Mouse (Mus musculus) liver, embryonic 13.5 days (tissue): ENCODE measurements at regions not wholly inside any gene's neighbourhood (a gene's known extent, or its start where the extent isn't known, plus 50 kb on each side); places are given as distances from the start of the nearest gene placed in this dataset.
"Not testable (repeated sequence)": the region's sequence is repeated elsewhere in the genome, so short reads cannot be mapped to it uniquely, and the experiment has no call there.

Source experiments
- ATAC-seq: fragments of 200-750 bp; cut with Nextera tagmentation; 2 replicates; pipeline ENCODE4 v1.8.0; 2017; ENCODE audit warnings: low read depth, mild to moderate bottlenecking, moderate number of reproducible peaks, moderate library complexity
- DNase-seq: peaks from one replicate; pipeline ENCODE4 v3.0.0; 2022
- H3K27ac ChIP-seq: fragments of 300-500 bp; sonication (generic); 2 replicates; pipeline ENCODE4 v1.5.1; 2015; ENCODE audit warnings: moderate library complexity, mild to moderate bottlenecking, inconsistent platforms
- H3K27me3 ChIP-seq: fragments of 300-500 bp; sonication (generic); 2 replicates; pipeline ENCODE4 v1.6.1; 2015; ENCODE audit warnings: mild to moderate bottlenecking, inconsistent platforms
- H3K36me3 ChIP-seq: fragments of 300-500 bp; sonication (generic); 2 replicates; pipeline ENCODE4 v1.6.1; 2015; ENCODE audit warnings: mild to moderate bottlenecking, inconsistent platforms
- H3K4me1 ChIP-seq: fragments of 300-500 bp; sonication (generic); replicated peaks from 2 replicates; pipeline ENCODE4 v1.6.1; 2015; ENCODE audit warnings: inconsistent platforms
- H3K4me2 ChIP-seq: fragments of 300-500 bp; sonication (generic); 2 replicates; pipeline ENCODE4 v1.6.1; 2015; ENCODE audit warnings: inconsistent platforms, mild to moderate bottlenecking, moderate library complexity
- H3K4me3 ChIP-seq: fragments of 300-500 bp; sonication (generic); replicated peaks from 2 replicates; pipeline ENCODE4 v1.5.1; 2015; ENCODE audit warnings: mild to moderate bottlenecking, inconsistent platforms
- H3K9ac ChIP-seq: fragments of 300-500 bp; sonication (generic); 2 replicates; pipeline ENCODE4 v1.6.1; 2015; ENCODE audit warnings: mild to moderate bottlenecking, inconsistent platforms
- H3K9me3 ChIP-seq: fragments of 300-500 bp; sonication (generic); replicated peaks from 2 replicates; pipeline ENCODE4 v1.6.1; 2016; ENCODE audit warnings: inconsistent platforms
- WGBS: fragments of 180-500 bp; shearing (Covaris S2); methylation state at CpG from one replicate; pipeline ENCODE4 v1.1.7; 2015; ENCODE audit not compliant: insufficient replicate concordance; 5-methylcytosine and 5-hydroxymethylcytosine counted together

GRCm38 (mm10) chr2:166281137-166281536, 125.7 kb upstream of the Sulf2 start:
- not testable (repeated sequence) for H3K4me1 ChIP-seq, ATAC-seq, DNase-seq, H3K4me2 ChIP-seq, H3K9ac ChIP-seq, H3K9me3 ChIP-seq, H3K27ac ChIP-seq, H3K36me3 ChIP-seq, H3K27me3 ChIP-seq, H3K4me3 ChIP-seq
- WGBS: no CpG with 5 or more reads among the region's 5 CpGs

GRCm38 (mm10) chr2:166280651-166281127, 125.2 kb upstream of the Sulf2 start:
- no peaks in the 10 kb centered on the region for H3K36me3 ChIP-seq
- H3K9me3 ChIP-seq: no peaks in the 10 kb centered on the region
- no peak overlapping the region for H3K4me3 ChIP-seq
- ATAC-seq (no peak), DNase-seq (no peak)
- no peaks in the 10 kb centered on the region for H3K4me1 ChIP-seq
- 60% methylated on average over 5 of the region's 5 CpGs for WGBS
- no peak overlapping the region for H3K27ac ChIP-seq
- no peak overlapping the region for H3K4me2 ChIP-seq
- no peaks in the 10 kb centered on the region for H3K27me3 ChIP-seq
- H3K9ac ChIP-seq: no peak overlapping the region

GRCm38 (mm10) chr2:166279676-166280075, 124.2 kb upstream of the Sulf2 start:
- WGBS: 78% methylated on average over 15 of the region's 15 CpGs

GRCm38 (mm10) chr2:166275398-166275797, 119.9 kb upstream of the Sulf2 start:
- Histone ChIP-seq H3K4me3 (no peak overlapping the region), H3K27me3 (no peaks in the 10 kb centered on the region), H3K9ac (no peak overlapping the region), H3K4me2 (no peak overlapping the region), H3K9me3 (no peaks in the 10 kb centered on the region), H3K27ac (no peak overlapping the region), H3K36me3 (no peaks in the 10 kb centered on the region), H3K4me1 (no peaks in the 10 kb centered on the region)
- no peak for DNase-seq
- no peak for ATAC-seq
- WGBS: 64% methylated on average over 8 of the region's 8 CpGs

More at GRCm38 (mm10) chr2:166279676-166280075, 124.2 kb upstream of the Sulf2 start:
- no peak for ATAC-seq
- Histone ChIP-seq H3K4me2 (no peak overlapping the region), H3K27me3 (no peaks in the 10 kb centered on the region), H3K4me1 (no peaks in the 10 kb centered on the region), H3K4me3 (no peak overlapping the region), H3K27ac (no peak overlapping the region), H3K36me3 (no peaks in the 10 kb centered on the region), H3K9ac (no peak overlapping the region), H3K9me3 (no peaks in the 10 kb centered on the region)
- no peak for DNase-seq

GRCm38 (mm10) chr2:166274016-166274346, 118.5 kb upstream of the Sulf2 start:
- 68% methylated on average over 2 of the region's 2 CpGs for WGBS
- H3K27ac ChIP-seq: no peak overlapping the region

GRCm38 (mm10) chr2:166273312-166274015, 118.0 kb upstream of the Sulf2 start:
- Histone ChIP-seq H3K4me3 (no peak overlapping the region), H3K9me3 (no peaks in the 10 kb centered on the region), H3K36me3 (no peaks in the 10 kb centered on the region), H3K4me1 (no peaks in the 10 kb centered on the region), H3K27me3 (no peaks in the 10 kb centered on the region), H3K9ac (no peak overlapping the region), H3K4me2 (no peak overlapping the region), H3K27ac (no peak overlapping the region)
- 73% methylated on average over 23 of the region's 23 CpGs for WGBS
- ATAC-seq (no peak), DNase-seq (no peak)

More at GRCm38 (mm10) chr2:166274016-166274346, 118.5 kb upstream of the Sulf2 start:
- Histone ChIP-seq H3K27me3 (no peaks in the 10 kb centered on the region), H3K4me3 (no peak overlapping the region), H3K4me2 (no peak overlapping the region), H3K36me3 (no peaks in the 10 kb centered on the region), H3K9me3 (no peaks in the 10 kb centered on the region), H3K4me1 (no peaks in the 10 kb centered on the region), H3K9ac (no peak overlapping the region)
- ATAC-seq (no peak), DNase-seq (no peak)

GRCm38 (mm10) chr2:166272841-166273240, 117.4 kb upstream of the Sulf2 start:
- Histone ChIP-seq H3K9me3 (no peaks in the 10 kb centered on the region), H3K27me3 (no peaks in the 10 kb centered on the region), H3K4me3 (no peak overlapping the region), H3K9ac (no peak overlapping the region), H3K27ac (no peak overlapping the region), H3K4me2 (no peak overlapping the region), H3K4me1 (no peaks in the 10 kb centered on the region), H3K36me3 (no peaks in the 10 kb centered on the region)
- ATAC-seq (no peak), DNase-seq (no peak)
- WGBS: 65% methylated on average over 1 of the region's 1 CpGs

- 58% methylated on average over 7 of the region's 7 CpGs for WGBS
- Histone ChIP-seq H3K36me3 (no peaks in the 10 kb centered on the region), H3K4me2 (no peak overlapping the region), H3K9ac (no peak overlapping the region), H3K27ac (no peak overlapping the region), H3K9me3 (no peaks in the 10 kb centered on the region), H3K4me3 (no peak overlapping the region), H3K27me3 (no peaks in the 10 kb centered on the region), H3K4me1 (no peaks in the 10 kb centered on the region)
- ATAC-seq (no peak), DNase-seq (no peak)
Measured at GRCm38 (mm10) chr2:166272190-166272543, 116.7 kb upstream of the Sulf2 start.

GRCm38 (mm10) chr2:166271373-166272189, 116.1 kb upstream of the Sulf2 start:
- Histone ChIP-seq H3K9me3 (no peaks in the 10 kb centered on the region), H3K4me2 (no peak overlapping the region), H3K27ac (no peak overlapping the region), H3K4me1 (no peaks in the 10 kb centered on the region), H3K4me3 (no peak overlapping the region), H3K27me3 (no peaks in the 10 kb centered on the region), H3K9ac (no peak overlapping the region), H3K36me3 (no peaks in the 10 kb centered on the region)
- WGBS: 51% methylated on average over 11 of the region's 11 CpGs
- no peak for DNase-seq
- no peak for ATAC-seq

- H3K9me3 ChIP-seq: no peaks in the 10 kb centered on the region
- WGBS: 69% methylated on average over 6 of the region's 6 CpGs
- DNase-seq: no peak
- no peak overlapping the region for H3K27ac ChIP-seq
- no peaks in the 10 kb centered on the region for H3K36me3 ChIP-seq
- H3K4me2 ChIP-seq: no peak overlapping the region
- ATAC-seq: no peak
- no peaks in the 10 kb centered on the region for H3K4me1 ChIP-seq
- no peaks in the 10 kb centered on the region for H3K27me3 ChIP-seq
- H3K9ac ChIP-seq: no peak overlapping the region
- H3K4me3 ChIP-seq: no peak overlapping the region
Measured at GRCm38 (mm10) chr2:166270007-166270406, 114.5 kb upstream of the Sulf2 start.

- no peak overlapping the region for H3K27ac ChIP-seq
- no peak overlapping the region for H3K9ac ChIP-seq
- WGBS: 76% methylated on average over 4 of the region's 4 CpGs
- no peaks in the 10 kb centered on the region for H3K9me3 ChIP-seq
- no peak for DNase-seq
- H3K4me3 ChIP-seq: no peak overlapping the region
- no peaks in the 10 kb centered on the region for H3K27me3 ChIP-seq
- ATAC-seq: no peak
- no peak overlapping the region for H3K4me2 ChIP-seq
- H3K4me1 ChIP-seq: peaks cover 3% of the 10 kb centered on the region; the same call in 1 of the 2 replicates
- no peaks in the 10 kb centered on the region for H3K36me3 ChIP-seq
Measured at GRCm38 (mm10) chr2:166266915-166267314, 111.5 kb upstream of the Sulf2 start.
